Mouse (Mus musculus) forebrain, embryonic 13.5 days (tissue): ENCODE data around the gene Blnk. TPM values are rescaled to one million over a fixed set of nuclear protein-coding genes. Genes with fewer than 3 reads are reported as not detected.

ENCODE experiments used
- ATAC-seq: fragments of 200-750 bp; cut with Nextera tagmentation; 2 replicates; pipeline ENCODE4 v1.8.0; 2017
- H3K27ac ChIP-seq: fragments of 300-500 bp; sonication (generic); 2 replicates; pipeline ENCODE4 v1.5.1; 2015; ENCODE audit warnings: inconsistent platforms, mild to moderate bottlenecking, moderate library complexity
- H3K27me3 ChIP-seq: fragments of 300-500 bp; sonication (generic); 2 replicates; pipeline ENCODE4 v1.6.1; 2015; ENCODE audit warnings: mild to moderate bottlenecking, inconsistent platforms
- H3K36me3 ChIP-seq: fragments of 300-500 bp; sonication (generic); 2 replicates; pipeline ENCODE4 v1.6.1; 2015; ENCODE audit warnings: mild to moderate bottlenecking, inconsistent platforms; ENCODE audit not compliant: poor library complexity, severe bottlenecking
- H3K4me1 ChIP-seq: fragments of 300-500 bp; sonication (generic); 2 replicates; pipeline ENCODE4 v1.6.1; 2015; ENCODE audit warnings: inconsistent platforms
- H3K4me2 ChIP-seq: fragments of 300-500 bp; sonication (generic); 2 replicates; pipeline ENCODE4 v1.6.1; 2015; ENCODE audit warnings: inconsistent platforms, mild to moderate bottlenecking, moderate library complexity
- H3K4me3 ChIP-seq: fragments of 300-500 bp; sonication (generic); 2 replicates; pipeline ENCODE4 v1.5.1; 2015; ENCODE audit warnings: mild to moderate bottlenecking, inconsistent platforms
- H3K9ac ChIP-seq: fragments of 300-500 bp; sonication (generic); 2 replicates; pipeline ENCODE4 v1.6.1; 2015; ENCODE audit warnings: mild to moderate bottlenecking, inconsistent platforms
- H3K9me3 ChIP-seq: fragments of 300-500 bp; sonication (generic); replicated peaks from 2 replicates; pipeline ENCODE4 v1.6.1; 2016; ENCODE audit warnings: inconsistent platforms
- WGBS: fragments of 180-500 bp; shearing (Covaris S2); methylation state at CpG from one replicate; pipeline ENCODE4 v1.1.7; 2015; 5-methylcytosine and 5-hydroxymethylcytosine counted together
- polyA plus RNA-seq: library from polyadenylated mRNA; unstranded; fragments of >200 nt; fragmentation: Nextera tagmentation; extraction: Ambion mirVana; gene quantifications from 2 replicates; pipeline ENCODE4 v1.2.1, GENCODE M21; 2015

The Blnk gene
- polyA plus RNA-seq, 1 experiment from 2014 or later, result 0.22 TPM

DNA sequence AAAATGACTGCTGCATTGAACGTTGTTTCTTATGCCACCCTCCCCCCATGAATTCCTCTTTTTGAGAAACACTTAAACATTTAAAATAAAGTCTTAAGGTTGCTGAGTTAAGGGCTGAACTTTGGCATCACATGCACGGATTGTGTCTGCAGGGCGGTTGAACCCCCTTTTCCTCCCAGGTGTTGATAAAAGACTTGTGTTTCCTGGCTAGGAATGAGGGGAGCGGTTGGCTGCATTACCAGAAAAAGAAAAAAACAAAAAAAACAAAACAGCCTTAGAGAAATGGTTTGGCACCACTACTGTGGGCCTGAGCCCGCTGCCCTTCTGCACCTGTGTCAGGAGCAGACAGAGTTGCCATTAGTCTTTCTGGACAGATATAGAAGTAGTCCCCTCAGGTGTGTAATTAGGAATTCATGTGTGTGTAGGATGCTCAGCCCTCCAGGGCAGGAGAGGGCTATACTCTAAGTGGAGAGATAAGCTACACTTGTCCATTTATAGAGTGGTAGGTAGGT lies 24.9 kb upstream of the Blnk start:
- no peaks in the 10 kb centered on the region for H3K36me3 ChIP-seq
- H3K4me1 ChIP-seq, result 0 out of 2 replicates have a peak, but pooled peaks cover 3% of the 10 kb centered on the region
- H3K9me3 ChIP-seq, result no peaks in the 10 kb centered on the region
- H3K27ac ChIP-seq, result no peak overlapping the region
- 0 out of 2 replicates have a peak, but pooled peaks cover 3% of the 10 kb centered on the region for H3K27me3 ChIP-seq
- 83% methylated on average over 5 of the region's 5 CpGs for WGBS
- no peak overlapping the region for H3K4me2 ChIP-seq
- H3K9ac ChIP-seq, result no peak overlapping the region
- no peak overlapping the region for H3K4me3 ChIP-seq
- no peak for ATAC-seq

GRCm38 (mm10) chr19:41015951-41016716 lies 21.8 kb upstream of the Blnk start:
- Histone ChIP-seq H3K4me2 (peak overlapping the region; percentile 53), H3K27ac (no peak overlapping the region), H3K4me3 (0 out of 2 replicates have a peak overlapping the region, but pooled peaks have one; percentile 6), H3K4me1 (0 out of 2 replicates have a peak, but pooled peaks cover 6% of the 10 kb centered on the region), H3K27me3 (peaks cover 14% of the 10 kb centered on the region), H3K36me3 (no peaks in the 10 kb centered on the region), H3K9me3 (no peaks in the 10 kb centered on the region), H3K9ac (peak overlapping the region; percentile 21; the same call in 1 of the 2 replicates)
- 16% methylated on average over 14 of the region's 14 CpGs for WGBS
- peak; percentile 77 for ATAC-seq

- no peaks in the 10 kb centered on the region for H3K9me3 ChIP-seq
- 34% methylated on average over 9 of the region's 9 CpGs for WGBS
- H3K4me2 ChIP-seq, result no peak overlapping the region
- no peaks in the 10 kb centered on the region for H3K36me3 ChIP-seq
- H3K27ac ChIP-seq, result no peak overlapping the region
- 0 out of 2 replicates have a peak, but pooled peaks cover 6% of the 10 kb centered on the region for H3K4me1 ChIP-seq
- peaks cover 14% of the 10 kb centered on the region for H3K27me3 ChIP-seq
- no peak for ATAC-seq
- H3K9ac ChIP-seq, result no peak overlapping the region
- no peak overlapping the region for H3K4me3 ChIP-seq
Measured at GRCm38 (mm10) chr19:41014003-41014402, 19.7 kb upstream of the Blnk start.

DNA sequence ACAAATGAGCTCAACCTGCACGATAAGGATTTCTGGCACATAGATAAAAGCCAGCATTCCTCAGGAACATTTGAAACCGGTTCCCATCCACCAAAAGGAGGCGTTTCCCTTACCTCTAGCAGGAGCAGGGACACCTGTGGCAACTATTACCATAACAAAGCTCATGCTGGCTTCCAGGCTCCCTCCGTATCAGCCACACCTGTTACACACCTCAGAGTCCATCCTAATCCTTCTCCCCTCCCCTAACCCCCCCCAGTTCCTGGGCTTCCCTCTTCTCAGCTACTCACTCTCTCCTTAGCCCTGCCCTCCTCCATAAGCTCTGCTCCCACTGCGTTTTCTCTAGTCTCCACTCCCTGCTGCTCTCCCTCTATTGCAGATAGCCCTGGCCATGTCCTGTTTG lies 19.3 kb upstream of the Blnk start:
- H3K27ac ChIP-seq, result no peak overlapping the region
- WGBS, result 7% methylated on average over 5 of the region's 5 CpGs
- no peaks in the 10 kb centered on the region for H3K9me3 ChIP-seq
- no peak overlapping the region for H3K9ac ChIP-seq
- no peaks in the 10 kb centered on the region for H3K36me3 ChIP-seq
- no peak overlapping the region for H3K4me3 ChIP-seq
- H3K27me3 ChIP-seq, result peaks cover 14% of the 10 kb centered on the region
- no peak overlapping the region for H3K4me2 ChIP-seq
- ATAC-seq, result no peak
- H3K4me1 ChIP-seq, result 0 out of 2 replicates have a peak, but pooled peaks cover 6% of the 10 kb centered on the region

DNA sequence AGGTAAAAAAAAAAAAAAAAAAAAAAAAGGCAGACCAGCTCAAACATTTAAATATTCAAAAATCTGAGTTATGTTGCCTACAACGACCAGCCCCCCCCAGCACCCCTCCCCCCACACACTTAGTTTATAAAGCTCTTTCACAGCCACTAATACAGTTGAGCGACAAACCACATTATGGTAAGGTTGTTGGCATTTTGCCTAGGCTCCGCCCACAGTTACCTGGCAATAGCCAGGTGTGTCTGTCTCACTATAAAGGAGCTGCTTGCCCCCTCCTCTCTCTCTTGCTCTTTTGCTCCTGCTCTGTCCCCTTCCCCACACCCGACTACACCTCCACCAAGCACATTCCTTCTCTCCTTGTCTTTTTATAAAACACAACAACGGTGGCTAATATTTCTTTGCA lies 17.3 kb upstream of the Blnk start:
- 33% methylated on average over 5 of the region's 5 CpGs for WGBS

GRCm38 (mm10) chr19:41008674-41009395 lies 14.5 kb upstream of the Blnk start:
- WGBS, result 90% methylated on average over 5 of the region's 5 CpGs
- Histone ChIP-seq H3K27ac (no peak overlapping the region), H3K9ac (no peak overlapping the region), H3K4me3 (no peak overlapping the region), H3K36me3 (no peaks in the 10 kb centered on the region), H3K9me3 (no peaks in the 10 kb centered on the region), H3K4me2 (no peak overlapping the region), H3K27me3 (peaks cover 10% of the 10 kb centered on the region), H3K4me1 (0 out of 2 replicates have a peak, but pooled peaks cover 3% of the 10 kb centered on the region)
- no peak for ATAC-seq

More for the DNA sequence above, 17.3 kb upstream of the Blnk start:
- H3K9me3 ChIP-seq, result no peaks in the 10 kb centered on the region
- no peak overlapping the region for H3K4me3 ChIP-seq
- no peaks in the 10 kb centered on the region for H3K36me3 ChIP-seq
- 0 out of 2 replicates have a peak, but pooled peaks cover 6% of the 10 kb centered on the region for H3K4me1 ChIP-seq
- no peak overlapping the region for H3K27ac ChIP-seq
- no peak for ATAC-seq
- H3K27me3 ChIP-seq, result peaks cover 14% of the 10 kb centered on the region
- no peak overlapping the region for H3K9ac ChIP-seq
- H3K4me2 ChIP-seq, result no peak overlapping the region

- Histone ChIP-seq H3K27ac (no peak overlapping the region), H3K9me3 (no peaks in the 10 kb centered on the region; the same call in 1 of the 2 replicates), H3K36me3 (no peaks in the 10 kb centered on the region), H3K4me1 (0 out of 2 replicates have a peak, but pooled peaks cover 3% of the 10 kb centered on the region), H3K4me2 (no peak overlapping the region), H3K4me3 (no peak overlapping the region), H3K9ac (no peak overlapping the region), H3K27me3 (0 out of 2 replicates have a peak, but pooled peaks cover 3% of the 10 kb centered on the region)
- 79% methylated on average over 4 of the region's 4 CpGs for WGBS
- no peak for ATAC-seq
Measured at GRCm38 (mm10) chr19:41007733-41008132, 13.4 kb upstream of the Blnk start.

- WGBS, result 40% methylated on average over 6 of the region's 6 CpGs
- no peak for ATAC-seq
- H3K4me1 ChIP-seq, result 0 out of 2 replicates have a peak, but pooled peaks cover 3% of the 10 kb centered on the region
Measured at GRCm38 (mm10) chr19:41007326-41007725, 13.0 kb upstream of the Blnk start.

DNA sequence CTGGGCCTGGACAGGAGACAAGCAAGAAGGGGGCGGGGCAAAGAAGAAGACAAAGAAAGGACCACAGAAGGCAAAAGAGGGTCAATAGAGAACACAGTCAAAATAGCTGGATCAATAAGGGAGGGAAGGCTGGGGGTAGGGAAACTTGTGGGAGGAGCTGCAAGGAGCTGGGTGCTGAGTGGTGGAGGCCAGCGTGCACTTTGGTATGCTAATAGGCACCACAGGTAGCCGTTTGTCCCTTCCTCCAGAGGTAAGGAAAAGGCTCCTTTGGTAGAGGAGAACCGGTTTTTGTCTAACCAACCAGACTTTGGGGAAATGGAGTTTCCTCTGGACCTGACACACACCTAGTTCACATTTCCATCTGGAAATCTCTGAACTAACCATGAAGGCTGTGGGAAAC lies 12.3 kb upstream of the Blnk start:
- Histone ChIP-seq H3K36me3 (no peaks in the 10 kb centered on the region), H3K4me1 (no peaks in the 10 kb centered on the region), H3K9me3 (no peaks in the 10 kb centered on the region; the same call in 1 of the 2 replicates), H3K4me3 (no peak overlapping the region), H3K9ac (no peak overlapping the region), H3K27ac (no peak overlapping the region), H3K27me3 (no peaks in the 10 kb centered on the region), H3K4me2 (no peak overlapping the region)
- WGBS, result 8% methylated on average over 4 of the region's 4 CpGs
- ATAC-seq, result no peak

More at GRCm38 (mm10) chr19:41007326-41007725, 13.0 kb upstream of the Blnk start:
- Histone ChIP-seq H3K9me3 (no peaks in the 10 kb centered on the region; the same call in 1 of the 2 replicates), H3K9ac (no peak overlapping the region), H3K27me3 (no peaks in the 10 kb centered on the region), H3K4me3 (no peak overlapping the region), H3K27ac (no peak overlapping the region), H3K4me2 (no peak overlapping the region), H3K36me3 (no peaks in the 10 kb centered on the region)

DNA sequence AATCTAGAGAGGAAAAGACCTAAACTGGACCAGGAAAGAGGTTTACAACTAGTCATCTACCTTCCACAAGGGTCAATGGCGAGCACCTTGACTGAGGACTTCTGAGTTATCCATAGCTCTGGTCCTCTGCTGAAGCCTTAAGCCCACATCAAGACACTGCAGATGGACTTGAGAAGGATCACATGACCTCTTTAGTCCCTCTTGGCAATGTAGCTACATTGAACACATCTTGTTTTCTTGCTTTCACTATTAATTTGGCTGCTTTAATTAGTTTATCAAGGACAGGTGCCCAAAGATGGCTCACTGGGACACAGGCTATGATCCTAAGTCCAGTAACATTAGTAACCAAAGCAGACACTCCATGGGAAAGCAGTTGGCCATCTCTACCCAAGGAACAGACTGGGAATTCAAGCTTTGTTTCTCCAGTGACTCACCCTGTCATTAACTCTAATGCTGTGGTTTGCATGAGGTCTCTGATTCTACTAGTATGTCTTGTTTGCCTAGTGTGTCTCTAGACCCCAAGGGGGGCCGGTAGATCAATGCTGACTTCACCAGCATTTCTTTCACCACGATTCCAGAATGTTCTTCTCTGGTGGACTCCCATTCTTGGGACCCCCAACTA lies 9.5 kb upstream of the Blnk start:
- no peak overlapping the region for H3K27ac ChIP-seq
- H3K36me3 ChIP-seq, result no peaks in the 10 kb centered on the region
- H3K4me3 ChIP-seq, result no peak overlapping the region
- ATAC-seq, result no peak
- H3K9ac ChIP-seq, result no peak overlapping the region
- H3K27me3 ChIP-seq, result no peaks in the 10 kb centered on the region
- no peaks in the 10 kb centered on the region for H3K4me1 ChIP-seq
- H3K9me3 ChIP-seq, result no peaks in the 10 kb centered on the region; the same call in 1 of the 2 replicates
- 87% methylated on average over 3 of the region's 3 CpGs for WGBS
- no peak overlapping the region for H3K4me2 ChIP-seq

GRCm38 (mm10) chr19:40999569-40999968 lies 5.2 kb upstream of the Blnk start:
- H3K9ac ChIP-seq, result no peak overlapping the region
- H3K4me1 ChIP-seq, result no peaks in the 10 kb centered on the region
- no peaks in the 10 kb centered on the region for H3K27me3 ChIP-seq
- WGBS, result 63% methylated on average over 3 of the region's 3 CpGs
- H3K36me3 ChIP-seq, result no peaks in the 10 kb centered on the region
- no peak overlapping the region for H3K4me2 ChIP-seq
- no peaks in the 10 kb centered on the region; the same call in 1 of the 2 replicates for H3K9me3 ChIP-seq
- no peak overlapping the region for H3K27ac ChIP-seq
- H3K4me3 ChIP-seq, result no peak overlapping the region
- no peak for ATAC-seq
